Mouse (Mus musculus) kidney, adult 18-20 months (tissue): ENCODE data around the gene Slfn14.
A peak's percentile ranks its signal among the peaks of the same experiment; 100 is the strongest.
"Not testable (repeated sequence)": the region's sequence is repeated elsewhere in the genome, so short reads cannot be mapped to it uniquely, and the experiment has no call there.

Experiments used
- DNase-seq: peaks from one replicate; pipeline ENCODE4 v3.0.0; 2021

The Slfn14 gene

DNA sequence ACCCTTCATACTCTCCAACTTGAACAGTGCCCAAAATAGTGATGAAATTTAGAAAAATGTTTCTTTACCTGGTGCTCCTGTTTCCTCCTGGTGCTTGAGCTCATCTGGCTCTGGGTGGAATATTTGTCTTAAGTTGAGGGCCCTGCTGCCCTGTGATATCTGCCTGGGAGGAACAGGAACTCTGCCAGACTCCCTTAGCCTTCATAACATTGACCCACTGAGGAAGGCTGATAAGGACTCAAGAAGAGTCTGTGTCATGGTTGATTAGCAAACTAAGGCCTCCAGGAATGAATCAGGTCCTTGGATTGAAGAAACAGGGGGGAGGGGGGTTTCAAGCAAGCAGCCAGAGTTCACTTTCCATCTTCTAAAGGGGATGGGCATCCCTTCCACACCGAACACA, at the start of gene Slfn14:
Gene Slfn14 (minus strand): TSS at position 161 of the 400 bp plus-strand sequence.
- no peak for DNase-seq

DNA sequence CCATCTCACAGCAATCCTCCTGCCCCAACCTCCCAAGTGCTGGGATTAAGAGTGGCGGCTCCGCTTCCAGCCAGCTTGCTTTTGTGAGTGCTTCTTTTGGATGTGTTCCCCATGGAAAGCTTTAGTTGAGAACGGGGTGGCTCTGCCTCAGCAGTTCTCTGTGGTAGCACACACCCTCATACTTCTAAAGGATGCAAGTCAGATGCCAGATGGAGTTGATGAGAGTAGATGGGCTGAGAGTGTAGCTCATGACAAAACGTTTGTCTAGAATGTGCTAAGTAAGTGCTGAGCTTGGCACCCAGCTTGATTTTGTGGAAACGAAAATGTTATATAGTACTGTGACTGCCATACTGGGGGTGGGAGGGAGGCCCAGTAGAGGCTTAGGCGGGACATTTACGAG, 49.3 kb upstream of the Slfn14 start:
- no peak for DNase-seq

- DNase-seq, result peak; percentile 57
Measured at GRCm38 (mm10) chr11:83327427-83327826, 40.9 kb upstream of the Slfn14 start.

DNA sequence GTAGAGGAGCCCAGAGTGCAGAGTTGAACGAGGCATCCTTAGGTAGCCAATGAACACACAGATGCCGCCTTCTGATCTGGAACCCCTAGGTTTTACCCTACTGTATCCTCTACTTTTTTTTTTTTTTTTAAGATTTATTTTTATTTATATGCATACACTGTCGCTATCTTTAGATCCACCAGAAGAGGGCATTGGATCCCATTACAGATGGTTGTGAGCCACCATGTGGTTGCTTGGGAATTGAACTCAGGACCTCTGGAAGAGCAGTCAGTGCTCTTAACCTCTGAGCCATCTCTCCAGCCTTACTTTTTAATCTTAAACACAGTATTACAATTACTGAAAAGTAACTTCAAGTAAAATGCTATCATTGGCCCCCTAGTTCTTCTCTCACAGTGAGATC, 40.2 kb upstream of the Slfn14 start:
- DNase-seq, result not testable (repeated sequence)

- no peak for DNase-seq
Measured at GRCm38 (mm10) chr11:83319048-83319447, 32.5 kb upstream of the Slfn14 start.

DNA sequence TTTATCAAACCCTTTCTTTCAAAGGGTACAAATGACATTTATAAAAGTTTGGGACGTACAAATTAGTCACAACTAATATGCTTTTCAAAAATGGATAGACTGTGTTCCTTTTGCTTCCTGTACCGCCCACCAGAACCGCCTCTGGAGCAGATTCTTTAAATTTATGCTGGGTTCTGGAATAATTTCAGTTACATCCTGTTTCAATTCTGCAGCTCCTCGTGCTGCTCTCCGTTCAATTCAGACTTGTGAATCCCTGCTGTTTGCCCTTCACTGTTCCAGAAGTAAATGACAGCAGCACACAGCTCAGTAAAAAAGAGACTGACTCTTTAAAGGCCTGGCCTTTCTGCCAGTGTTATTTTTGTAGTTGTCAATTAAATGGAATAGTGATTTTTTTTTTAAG, 25.9 kb upstream of the Slfn14 start:
- DNase-seq, result no peak

GRCm38 (mm10) chr11:83306700-83307253, 20.3 kb upstream of the Slfn14 start:
- DNase-seq, result no peak

GRCm38 (mm10) chr11:83304485-83304884, 18.0 kb upstream of the Slfn14 start:
- no peak for DNase-seq

- DNase-seq, result peak; percentile 21
Measured at GRCm38 (mm10) chr11:83303751-83304150, 17.2 kb upstream of the Slfn14 start.

GRCm38 (mm10) chr11:83302526-83303251, 16.2 kb upstream of the Slfn14 start, which contains the start of gene Pex12:
Gene Pex12 (minus strand): TSS chr11:83302586.
- peak; percentile 94 for DNase-seq

GRCm38 (mm10) chr11:83302124-83302523, 15.6 kb upstream of the Slfn14 start:
- DNase-seq, result no peak

DNA sequence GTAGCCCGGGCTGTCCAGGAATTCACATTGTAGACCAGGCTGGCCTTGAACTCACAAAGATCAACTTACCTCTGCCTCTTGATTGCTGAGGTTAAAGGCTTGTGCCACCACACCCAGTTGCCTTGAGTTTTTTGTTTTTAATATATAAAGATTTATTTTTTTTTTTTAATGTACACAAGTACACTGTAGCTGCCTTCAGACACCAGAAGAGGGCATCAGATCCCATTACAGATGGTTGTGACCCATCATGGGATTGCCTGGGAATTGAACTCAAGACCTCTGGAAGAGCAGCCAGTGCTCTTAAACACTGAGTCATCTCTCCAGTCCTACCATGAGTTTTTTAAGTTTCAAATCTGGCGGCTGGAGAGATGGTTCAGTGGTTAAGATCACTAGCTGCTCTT, 14.9 kb upstream of the Slfn14 start:
- DNase-seq, result no peak

- no peak for DNase-seq
Measured at GRCm38 (mm10) chr11:83299724-83300123, 13.2 kb upstream of the Slfn14 start.

DNA sequence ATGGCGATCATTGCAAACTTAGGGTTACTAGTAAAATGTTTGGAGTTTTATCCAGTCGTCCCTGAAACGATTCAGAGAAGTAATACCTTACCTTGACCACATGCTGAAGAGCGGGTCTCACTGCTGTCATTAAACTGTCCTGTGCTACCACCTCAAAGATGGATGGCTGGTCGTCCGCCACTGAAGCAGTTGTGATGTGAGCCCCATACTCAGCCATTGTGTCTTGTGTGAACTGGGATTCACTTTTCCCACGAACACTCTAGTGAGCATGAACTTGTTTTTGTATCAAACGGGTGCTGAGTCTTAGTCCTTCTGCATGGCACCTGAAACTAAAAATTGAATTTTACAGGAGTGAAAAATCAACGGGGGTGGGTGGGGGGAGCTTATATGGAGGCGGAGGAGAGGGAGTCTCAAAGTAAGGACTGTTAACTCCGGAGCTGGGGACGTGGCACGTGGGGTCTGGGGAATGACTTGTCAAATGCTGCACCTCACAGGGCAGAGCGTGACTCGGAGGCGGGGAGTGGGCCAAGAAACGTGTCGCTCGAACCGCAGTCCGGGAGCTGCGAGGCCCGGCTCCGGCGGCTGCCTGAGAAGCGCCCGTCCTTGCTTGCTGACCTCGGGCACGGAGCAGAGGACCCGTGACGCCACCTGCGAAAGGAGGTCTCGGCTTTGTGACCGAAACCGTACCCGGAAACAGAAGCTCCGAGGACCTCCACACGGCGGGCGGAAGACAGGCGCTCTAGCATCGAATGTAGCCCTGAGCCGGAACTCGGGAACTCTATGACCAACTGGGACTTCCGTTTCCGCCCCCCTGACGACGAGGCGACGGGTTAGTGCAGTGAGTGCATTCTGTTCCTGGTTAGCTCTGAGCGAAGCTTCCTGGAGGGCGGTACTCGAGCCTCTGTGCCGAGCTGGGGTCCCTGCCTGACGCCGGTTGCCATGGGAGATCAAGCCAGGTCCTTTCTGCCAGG, 12.0 kb upstream of the Slfn14 start, which contains the start of gene Ap2b1:
Gene Ap2b1 (plus strand): TSS at position 800 of the 971 bp plus-strand sequence.
- peak; percentile 92 for DNase-seq

DNA sequence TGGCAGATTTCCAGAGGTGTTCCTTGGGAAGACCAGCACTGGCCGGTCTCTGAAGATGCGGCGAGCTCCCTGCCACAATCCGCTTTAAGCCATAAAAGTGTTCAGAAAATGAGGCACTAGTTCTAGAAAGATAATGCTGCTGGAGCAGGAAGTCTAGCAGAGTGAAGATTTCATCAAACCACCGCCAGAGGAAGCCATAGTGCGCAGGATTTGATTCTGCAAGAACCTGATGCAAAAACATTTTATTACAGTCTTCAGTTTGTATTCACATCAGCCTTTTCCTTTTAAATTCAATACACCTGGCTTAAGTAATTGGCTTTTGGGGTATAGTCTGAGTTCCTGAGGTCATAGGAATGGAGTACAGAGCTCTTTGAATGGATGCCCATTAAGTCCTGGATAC, 11.3 kb upstream of the Slfn14 start:
- DNase-seq, result no peak

- DNase-seq, result no peak
Measured at GRCm38 (mm10) chr11:83294133-83294532, 7.6 kb upstream of the Slfn14 start.

DNA sequence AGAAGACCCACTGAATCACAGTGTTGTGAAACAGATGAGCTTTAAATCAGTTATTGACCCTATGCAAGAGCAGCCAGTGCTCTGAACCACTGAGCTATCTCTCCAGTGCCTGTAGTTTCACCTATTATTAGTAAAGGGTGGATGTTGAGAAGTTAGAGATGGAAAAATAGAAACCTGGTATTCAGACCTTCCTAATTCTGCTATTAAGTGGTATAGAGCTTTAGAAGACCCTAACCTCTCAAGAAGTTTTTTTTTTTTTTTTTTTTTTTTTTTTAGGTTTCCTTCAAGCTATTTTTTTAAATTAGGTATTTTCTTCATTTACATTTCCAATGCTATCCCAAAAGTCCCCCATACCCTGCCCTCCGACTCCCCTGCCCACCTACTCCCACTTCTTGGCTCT, 6.7 kb upstream of the Slfn14 start:
- DNase-seq, result no peak

DNA sequence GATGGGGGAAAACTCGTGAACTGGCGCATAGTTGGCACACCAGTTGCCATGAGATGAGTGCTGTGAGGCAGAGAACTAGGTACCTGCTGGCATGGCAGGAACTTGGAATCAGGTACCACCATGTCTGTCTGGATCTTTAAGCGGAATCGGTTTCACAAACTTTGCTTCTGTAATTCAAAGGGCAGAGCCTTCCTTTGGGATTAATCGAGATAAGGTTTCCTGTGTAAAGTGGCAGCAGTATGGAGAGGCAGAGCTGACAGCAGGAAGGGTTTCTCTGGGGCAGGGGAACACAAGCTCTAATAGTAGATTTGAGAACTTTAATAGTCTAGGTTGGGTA, 5.7 kb upstream of the Slfn14 start:
- DNase-seq, result peak; percentile 16

GRCm38 (mm10) chr11:83291375-83292250, 5.1 kb upstream of the Slfn14 start:
- DNase-seq, result peak; percentile 94

GRCm38 (mm10) chr11:83289633-83290032, 3.1 kb upstream of the Slfn14 start:
- no peak for DNase-seq

DNA sequence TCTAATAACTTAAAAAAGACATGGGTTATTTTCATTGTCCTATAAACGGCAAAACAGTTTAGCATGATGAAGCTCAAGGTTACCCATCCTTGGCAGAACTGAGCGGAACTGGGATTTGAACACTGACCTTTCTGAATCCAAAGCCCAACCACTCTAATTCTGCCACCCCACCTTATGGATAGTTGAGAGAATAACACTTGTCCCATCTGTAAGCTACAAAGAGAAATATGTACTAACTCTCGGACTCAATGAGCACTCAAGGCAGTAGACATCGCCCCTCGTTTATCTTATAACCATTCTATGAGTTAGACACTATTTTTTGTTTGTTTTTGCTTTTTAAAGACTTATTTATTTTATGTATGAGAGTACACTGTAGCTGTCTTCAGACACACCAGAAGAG, 2.5 kb upstream of the Slfn14 start:
- DNase-seq, result no peak

DNA sequence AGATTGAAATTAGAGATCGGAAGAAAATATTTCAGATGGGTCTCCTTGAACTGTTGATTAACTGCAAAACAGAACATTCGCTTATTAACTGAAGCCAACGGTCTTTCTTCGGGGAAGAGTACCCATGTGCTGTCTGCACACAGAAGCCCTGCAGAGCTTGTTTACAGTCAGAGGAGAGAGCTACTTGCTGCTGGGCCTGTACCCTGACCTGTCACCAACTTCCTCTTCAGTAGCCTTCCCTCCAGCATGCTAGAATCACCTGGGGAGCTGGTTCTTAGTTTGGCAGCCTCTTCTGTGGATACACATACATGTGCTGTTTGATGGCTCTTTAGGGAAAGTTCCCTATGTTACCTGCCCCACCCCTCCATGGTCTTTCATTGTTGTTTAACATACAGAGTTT, 899 bp downstream of the Slfn14 start:
- no peak for DNase-seq

DNA sequence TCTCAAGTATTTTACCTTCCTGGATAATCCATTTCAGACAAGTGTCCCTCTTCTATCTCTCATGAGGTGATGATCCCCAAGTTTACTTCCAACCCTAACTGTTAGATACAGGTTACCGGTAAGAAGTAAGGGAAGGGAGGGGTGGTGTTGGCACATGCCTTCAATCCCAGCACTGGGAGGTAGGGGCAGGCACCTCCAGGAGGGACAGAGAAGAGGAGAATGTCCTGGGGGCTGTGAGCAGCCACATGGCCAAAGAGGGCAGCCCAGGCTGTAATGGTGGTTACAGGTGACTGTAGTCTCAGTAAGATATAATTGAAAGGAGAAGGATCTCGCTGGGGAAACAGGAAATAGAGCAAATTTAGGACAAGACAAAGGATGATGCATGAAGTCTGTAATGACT, 4.4 kb downstream of the Slfn14 start:
- DNase-seq, result no peak
